Mouse (Mus musculus) MEL (cell line): Measurements from ENCODE around the gene Prdm11. TPM values are rescaled to one million over a fixed set of nuclear protein-coding genes. Genes with fewer than 3 reads are reported as not detected.

Experiments used
- DNase-seq: peaks from one replicate; pipeline ENCODE4 v3.0.0; 2011; ENCODE audit warnings: low read depth, low spot score
- H3K27ac ChIP-seq: 2 replicates; pipeline ENCODE4 v1.5.1; 2012; ENCODE audit warnings: low read depth, mild to moderate bottlenecking, control low read depth, low read length, moderate library complexity; ENCODE audit not compliant: control insufficient read depth
- H3K27me3 ChIP-seq, 2 experiments: fragments of 150-350 bp in 1 of 2; sonication (generic) in 1 of 2; 2 replicates each; pipeline ENCODE4 v1.6.1; 2012; ENCODE audit warnings: low read length in 2 of 2, mild to moderate bottlenecking in 2 of 2, improper control_type of control experiment in 1 of 2, moderate library complexity in 1 of 2; ENCODE audit not compliant: insufficient read depth in 2 of 2, control insufficient read depth in 1 of 2
- H3K36me3 ChIP-seq, 2 experiments: 2 replicates each; pipeline ENCODE4 v1.6.1; 2012 to 2014; ENCODE audit warnings: low read length in 2 of 2, improper control_type of control experiment in 1 of 2, inconsistent platforms in 1 of 2, mild to moderate bottlenecking in 1 of 2; ENCODE audit not compliant: insufficient read depth in 2 of 2, control insufficient read depth in 1 of 2
- H3K4me1 ChIP-seq, 2 experiments: fragments of 150-350 bp in 1 of 2; sonication (generic) in 1 of 2; 2 replicates each; pipeline ENCODE4 v1.6.1; 2012; ENCODE audit warnings: low read length in 2 of 2, improper control_type of control experiment in 1 of 2, mild to moderate bottlenecking in 1 of 2; ENCODE audit not compliant: insufficient read depth in 2 of 2, control insufficient read depth in 1 of 2
- H3K4me3 ChIP-seq, 2 experiments: fragments of 150-350 bp in 1 of 2; sonication (generic) in 1 of 2; 2 replicates each; pipeline ENCODE4 v1.5.1; 2012; ENCODE audit warnings: low read depth in 2 of 2, low read length in 2 of 2, mild to moderate bottlenecking in 2 of 2, moderate library complexity in 2 of 2, control low read depth in 1 of 2, improper control_type of control experiment in 1 of 2; ENCODE audit not compliant: control insufficient read depth in 1 of 2, insufficient read depth in 1 of 2
- H3K79me2 ChIP-seq: 2 replicates; pipeline ENCODE4 v1.6.1; 2012; ENCODE audit warnings: mild to moderate bottlenecking, low read length, moderate library complexity; ENCODE audit not compliant: control insufficient read depth, poor library complexity, insufficient read depth
- H3K9ac ChIP-seq: 2 replicates; pipeline ENCODE4 v1.6.1; 2012; ENCODE audit warnings: low read depth, mild to moderate bottlenecking, control low read depth, low read length, moderate library complexity; ENCODE audit not compliant: control insufficient read depth, poor library complexity, severe bottlenecking
- H3K9me3 ChIP-seq: fragments of 150-350 bp; sonication (generic); replicated peaks from 2 replicates; pipeline ENCODE4 v1.6.1; 2012; ENCODE audit warnings: mild to moderate bottlenecking, low read length, improper control_type of control experiment, moderate library complexity; ENCODE audit not compliant: insufficient read depth
- BHLHE40 ChIP-seq: IDR thresholded peaks from 2 replicates; pipeline ENCODE4 v1.6.1; 2012; ENCODE audit warnings: low read depth, mild to moderate bottlenecking, inconsistent platforms, low read length, improper control_type of control experiment, borderline replicate concordance
- CHD1 ChIP-seq: IDR thresholded peaks from 2 replicates; pipeline ENCODE4 v1.6.1; 2012; ENCODE audit warnings: low read depth, mild to moderate bottlenecking, inconsistent platforms, low read length, improper control_type of control experiment
- CHD2 ChIP-seq: IDR thresholded peaks from 2 replicates; pipeline ENCODE4 v1.6.1; 2011; ENCODE audit warnings: low read length, improper control_type of control experiment
- CTCF ChIP-seq, 3 experiments: IDR thresholded peaks in 2 of 3; conservative IDR thresholded peaks in 1 of 3; 2 replicates each; pipeline ENCODE4 v1.5.1; 2011 to 2012; ENCODE audit warnings: low read length in 3 of 3, low read depth in 2 of 3, mild to moderate bottlenecking in 2 of 3, improper control_type of control experiment in 1 of 3, inconsistent platforms in 1 of 3, mixed read lengths in 1 of 3, moderate library complexity in 1 of 3; ENCODE audit not compliant: control insufficient read depth in 1 of 3, insufficient read depth in 1 of 3, poor library complexity in 1 of 3, severe bottlenecking in 1 of 3
- E2F4 ChIP-seq: IDR thresholded peaks from 2 replicates; pipeline ENCODE4 v1.6.1; 2011; ENCODE audit warnings: low read depth, low read length, improper control_type of control experiment, borderline replicate concordance
- ELF1 ChIP-seq: IDR thresholded peaks from 2 replicates; pipeline ENCODE4 v1.6.1; 2014; ENCODE audit warnings: low read depth, mild to moderate bottlenecking, inconsistent platforms, low read length, improper control_type of control experiment, moderate library complexity
- EP300 ChIP-seq, 2 experiments: IDR thresholded peaks; 2 replicates each; pipeline ENCODE4 v1.6.1; 2011; ENCODE audit warnings: improper control_type of control experiment in 2 of 2, low read length in 2 of 2, low read depth in 1 of 2, mild to moderate bottlenecking in 1 of 2
- GABPA ChIP-seq: IDR thresholded peaks from 2 replicates; pipeline ENCODE4 v1.6.1; 2012; ENCODE audit warnings: low read depth, mild to moderate bottlenecking, inconsistent platforms, low read length, improper control_type of control experiment, moderate library complexity
- GATA1 ChIP-seq: IDR thresholded peaks from 2 replicates; pipeline ENCODE4 v1.6.1; 2011; ENCODE audit warnings: low read depth, low read length, improper control_type of control experiment
- HCFC1 ChIP-seq: IDR thresholded peaks from 2 replicates; pipeline ENCODE4 v1.6.1; 2012; ENCODE audit warnings: low read depth, mild to moderate bottlenecking, inconsistent platforms, low read length, improper control_type of control experiment, moderate library complexity
- KAT2A ChIP-seq: conservative IDR thresholded peaks from 2 replicates; pipeline ENCODE4 v1.6.1; 2012; ENCODE audit warnings: low read depth, low read length, improper control_type of control experiment, inconsistent platforms
- MAFK ChIP-seq: IDR thresholded peaks from 2 replicates; pipeline ENCODE4 v1.6.1; 2011; ENCODE audit warnings: low read depth, mild to moderate bottlenecking, low read length, improper control_type of control experiment, borderline replicate concordance
- MAX ChIP-seq: IDR thresholded peaks from 2 replicates; pipeline ENCODE4 v1.6.1; 2011; ENCODE audit warnings: low read length, improper control_type of control experiment
- MAZ ChIP-seq: IDR thresholded peaks from 2 replicates; pipeline ENCODE4 v1.6.1; 2012; ENCODE audit warnings: low read depth, mild to moderate bottlenecking, inconsistent platforms, low read length, improper control_type of control experiment
- MXI1 ChIP-seq: IDR thresholded peaks from 2 replicates; pipeline ENCODE4 v1.6.1; 2011; ENCODE audit warnings: mild to moderate bottlenecking, low read depth, low read length, improper control_type of control experiment
- MYC ChIP-seq: IDR thresholded peaks from 2 replicates; pipeline ENCODE4 v1.6.1; 2011; ENCODE audit warnings: low read depth, mild to moderate bottlenecking, low read length, improper control_type of control experiment, moderate library complexity
- POLR2A ChIP-seq, 2 experiments: IDR thresholded peaks; 2 replicates each; pipeline ENCODE4 v1.6.1; 2011 to 2012; ENCODE audit warnings: low read length in 2 of 2, mild to moderate bottlenecking in 2 of 2, control low read depth in 1 of 2, improper control_type of control experiment in 1 of 2, low read depth in 1 of 2, moderate library complexity in 1 of 2; ENCODE audit not compliant: control insufficient read depth in 1 of 2, insufficient read depth in 1 of 2, poor library complexity in 1 of 2
- RCOR1 ChIP-seq: IDR thresholded peaks from 2 replicates; pipeline ENCODE4 v1.6.1; 2012; ENCODE audit warnings: low read depth, mild to moderate bottlenecking, inconsistent platforms, low read length, improper control_type of control experiment
- TAL1 ChIP-seq: IDR thresholded peaks from 2 replicates; pipeline ENCODE4 v1.6.1; 2012; ENCODE audit warnings: mild to moderate bottlenecking, inconsistent platforms, low read length, moderate library complexity, mixed read lengths
- TBP ChIP-seq: IDR thresholded peaks from 2 replicates; pipeline ENCODE4 v1.8.0; 2011; ENCODE audit warnings: low read depth, low read length, improper control_type of control experiment
- TCF12 ChIP-seq: IDR thresholded peaks from 2 replicates; pipeline ENCODE4 v1.6.1; 2014; ENCODE audit warnings: low read depth, mild to moderate bottlenecking, inconsistent platforms, low read length, improper control_type of control experiment, moderate library complexity
- ZKSCAN1 ChIP-seq: IDR thresholded peaks from 2 replicates; pipeline ENCODE4 v1.6.1; 2012; ENCODE audit warnings: low read depth, mild to moderate bottlenecking, inconsistent platforms, low read length, improper control_type of control experiment, moderate library complexity
- polyA plus RNA-seq, 2 experiments: library from polyadenylated mRNA; stranded (reverse) in 1 of 2; unstranded in 1 of 2; fragments of >175 nt in 1 of 2; fragments of >200 nt in 1 of 2; gene quantifications; 2 replicates each; pipeline versions ENCODE4 v1.2.1 to v1.2.4; 2012; ENCODE audit warnings: low replicate concordance in 2 of 2, low read depth in 1 of 2; ENCODE audit not compliant: insufficient read length in 2 of 2, insufficient read depth in 1 of 2, missing spikeins in 1 of 2
- total RNA-seq: library from RNA; depleted of rRNA; stranded (reverse); fragments of 300-350 nt; gene quantifications from 2 replicates; pipeline ENCODE4 v1.2.3, GENCODE M21; 2012

Prdm11 gene
- total and polyA plus RNA-seq, 3 experiments: 5.5 to 9.2 TPM; not detected in 1

- Histone ChIP-seq H3K4me3 (no peak overlapping the region), H3K27me3 (peaks cover 6 to 24% of the 10 kb centered on the region in 2 experiments), H3K9ac (no peak overlapping the region), H3K79me2 (no peaks in the 10 kb centered on the region), H3K27ac (no peak overlapping the region), H3K36me3 (no peaks in the 10 kb centered on the region), H3K9me3 (no peaks in the 10 kb centered on the region), H3K4me1 (no peaks in the 10 kb centered on the region)
- TF ChIP-seq TAL1 (no peak), CTCF (IDR thresholded peaks at IDR 0.05 in 2 of 3, conservative IDR thresholded peaks at IDR 0.05 in 1 of 3; ENCODE audit: control insufficient read depth in 1 of 3, insufficient read depth in 1 of 3, low read depth in 2 of 3, low read length in 3 of 3, poor library complexity in 1 of 3, severe bottlenecking in 1 of 3) (no peak), HCFC1 (no peak), CHD1 (no peak), ELF1 (no peak), TBP (no peak), BHLHE40 (no peak), KAT2A (no peak), MAX (no peak), E2F4 (no peak), MXI1 (no peak)
- DNase-seq: no peak
These were observed 45.7 kb upstream of the Prdm11 start for GRCm38 (mm10) chr2:93091679-93092078.

- no peaks in the 10 kb centered on the region for H3K36me3 ChIP-seq
- H3K4me3 ChIP-seq: no peak overlapping the region
- H3K27me3 ChIP-seq: peaks cover 6 to 29% of the 10 kb centered on the region in 2 experiments
- H3K4me1 ChIP-seq: no peaks in the 10 kb centered on the region
- H3K79me2 ChIP-seq: no peaks in the 10 kb centered on the region
- H3K9ac ChIP-seq: no peak overlapping the region
- no peak for TF ChIP-seq MYC
- no peak for TF ChIP-seq CTCF (IDR thresholded peaks at IDR 0.05 in 2 of 3, conservative IDR thresholded peaks at IDR 0.05 in 1 of 3; ENCODE audit: control insufficient read depth in 1 of 3, insufficient read depth in 1 of 3, low read depth in 2 of 3, low read length in 3 of 3, poor library complexity in 1 of 3, severe bottlenecking in 1 of 3)
- no peak for TF ChIP-seq MAFK
- TF ChIP-seq TCF12: no peak
- no peak for TF ChIP-seq ZKSCAN1
- no peak for TF ChIP-seq E2F4
- no peak for TF ChIP-seq MAZ
- TF ChIP-seq POLR2A (IDR thresholded peaks at IDR 0.05; ENCODE audit: control insufficient read depth in 1 of 2, insufficient read depth in 1 of 2, low read depth in 1 of 2, low read length in 2 of 2, poor library complexity in 1 of 2): no peak
- no peak for TF ChIP-seq GATA1
- no peak for TF ChIP-seq BHLHE40
- no peak for TF ChIP-seq RCOR1
- no peak for TF ChIP-seq KAT2A
- no peak for TF ChIP-seq HCFC1
- TF ChIP-seq EP300 (IDR thresholded peaks at IDR 0.05; ENCODE audit: low read depth in 1 of 2, low read length in 2 of 2): no peak
- TF ChIP-seq CHD2: no peak
- no peak for TF ChIP-seq GABPA
- no peak for DNase-seq
- H3K27ac ChIP-seq: no peak overlapping the region
- H3K9me3 ChIP-seq: no peaks in the 10 kb centered on the region
These were observed 43.6 kb upstream of the Prdm11 start for GRCm38 (mm10) chr2:93089379-93090089.
